Mouse (Mus musculus) fat pad, adult 2 months (tissue): ENCODE data around the gene Hist1h2ak.
"Not testable (repeated sequence)": the region's sequence is repeated elsewhere in the genome, so short reads cannot be mapped to it uniquely, and the experiment has no call there.

Experiments
- DNase-seq: peaks from one replicate; pipeline ENCODE4 v3.0.0-alpha.2; 2011; ENCODE audit warnings: low read depth, low spot score; ENCODE audit errors: extremely low read depth

The Hist1h2ak gene

GRCm38 (mm10) chr13:21753524-21754285 is at the start of gene Hist1h2ak, which contains the start of gene Hist1h2bn:
Gene Hist1h2ak (minus strand): TSS chr13:21753827.
Gene Hist1h2bn (plus strand): TSS chr13:21754123.
- peak; percentile 91 for DNase-seq

GRCm38 (mm10) chr13:21803058-21803457 is 49.4 kb upstream of the Hist1h2ak start:
- not testable (repeated sequence) for DNase-seq

DNA sequence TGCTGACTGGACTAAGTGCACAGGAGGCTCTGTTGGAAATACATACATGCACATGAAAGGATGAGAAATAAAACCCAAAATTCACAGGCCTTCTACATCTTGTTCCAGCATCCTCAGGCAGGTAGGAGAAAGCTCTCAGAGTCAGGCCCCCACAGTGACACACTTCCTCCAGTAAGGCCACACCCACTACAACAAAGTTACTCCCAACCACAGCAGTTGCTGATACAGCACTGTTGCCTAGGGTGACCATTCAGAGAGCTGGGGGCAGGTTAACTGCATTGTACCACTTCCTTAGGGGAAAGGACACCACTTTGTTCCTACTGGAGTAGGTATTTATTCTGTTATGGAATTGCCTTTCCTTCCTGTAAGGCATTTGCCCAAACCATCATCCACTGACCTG is 43.5 kb upstream of the Hist1h2ak start:
- not testable (repeated sequence) for DNase-seq

DNA sequence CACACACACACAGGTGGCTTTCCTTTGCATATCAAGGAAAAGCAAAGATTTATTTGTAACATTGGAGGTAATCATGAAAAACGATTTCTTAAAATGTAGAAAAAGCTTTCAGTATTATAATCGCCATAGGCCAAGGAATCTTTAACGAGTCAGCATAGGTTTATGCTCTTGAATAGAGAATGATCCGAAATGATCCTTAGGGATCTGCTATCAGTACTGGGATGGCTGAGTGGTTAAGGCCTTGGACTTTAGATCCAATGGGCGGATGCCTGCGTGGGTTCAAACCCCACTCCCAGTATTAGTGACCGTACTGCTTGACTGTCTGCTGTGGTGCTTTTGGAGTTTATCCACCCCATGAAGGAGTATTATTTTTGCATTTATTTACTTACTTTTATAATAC is 42.0 kb upstream of the Hist1h2ak start:
- no peak for DNase-seq

DNA sequence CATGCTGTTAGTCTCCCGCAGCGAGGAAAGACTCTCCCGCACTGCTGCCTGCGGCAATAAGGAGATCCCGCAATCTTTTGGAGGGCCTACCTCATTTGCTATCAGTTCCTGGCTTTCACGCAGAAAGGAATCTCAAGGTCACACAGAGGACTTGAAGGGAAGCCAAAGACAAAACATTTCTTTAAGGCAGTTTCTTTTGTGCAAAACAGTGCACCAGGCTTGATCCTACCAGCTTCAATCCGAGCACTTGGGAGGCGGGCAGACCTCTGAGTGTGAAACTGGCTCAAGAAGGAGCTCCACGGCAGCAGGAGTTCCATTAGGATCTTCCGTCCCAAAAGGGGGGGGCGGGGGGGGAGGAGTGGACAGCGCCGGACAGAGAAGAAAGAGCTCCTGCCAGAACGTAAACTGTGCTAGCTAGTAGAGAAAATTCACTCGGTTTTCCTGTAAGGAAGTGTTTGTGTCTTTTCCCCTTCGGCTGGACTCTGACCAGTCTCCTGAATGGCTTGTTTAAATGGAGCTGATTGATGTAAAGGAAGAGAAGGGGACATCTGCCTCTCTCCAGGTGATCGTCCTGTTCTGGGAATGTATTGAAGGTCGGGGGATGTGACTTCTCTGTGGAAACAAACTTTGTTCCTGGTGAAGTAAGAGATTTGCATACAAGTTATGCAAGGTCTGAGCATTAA is 37.1 kb upstream of the Hist1h2ak start:
- DNase-seq, result no peak

GRCm38 (mm10) chr13:21789925-21790324 is 36.3 kb upstream of the Hist1h2ak start:
- no peak for DNase-seq

GRCm38 (mm10) chr13:21787760-21788593 is 34.4 kb upstream of the Hist1h2ak start:
- DNase-seq, result no peak

- peak; percentile 92 for DNase-seq
Measured at GRCm38 (mm10) chr13:21786899-21787629, 33.4 kb upstream of the Hist1h2ak start, which contains the start of the genes Hist1h2an and Hist1h2bp. Gene Hist1h2an (minus strand): TSS chr13:21787218. Gene Hist1h2bp (plus strand): TSS chr13:21787461.

GRCm38 (mm10) chr13:21786189-21786898 is 32.7 kb upstream of the Hist1h2ak start:
- DNase-seq, result no peak

DNA sequence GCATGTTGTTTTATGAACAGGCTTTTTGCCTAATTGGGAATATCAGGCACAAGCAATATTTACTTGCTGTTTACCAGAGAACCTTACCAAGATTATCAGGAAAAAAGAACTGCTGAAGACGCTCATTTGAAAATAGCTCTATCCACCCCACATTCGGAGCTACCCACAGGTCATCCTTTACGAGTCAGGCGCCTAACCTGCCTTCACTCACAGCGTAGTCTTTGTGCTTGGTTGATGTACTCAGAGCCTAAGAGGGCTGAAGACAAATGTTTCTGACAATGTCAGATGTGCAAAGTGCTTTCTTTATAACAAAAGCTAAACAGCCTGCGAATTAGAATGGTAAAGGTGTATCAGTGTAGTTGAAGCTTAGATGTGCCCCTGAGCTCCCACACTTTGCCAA is 30.7 kb upstream of the Hist1h2ak start:
- no peak for DNase-seq

DNA sequence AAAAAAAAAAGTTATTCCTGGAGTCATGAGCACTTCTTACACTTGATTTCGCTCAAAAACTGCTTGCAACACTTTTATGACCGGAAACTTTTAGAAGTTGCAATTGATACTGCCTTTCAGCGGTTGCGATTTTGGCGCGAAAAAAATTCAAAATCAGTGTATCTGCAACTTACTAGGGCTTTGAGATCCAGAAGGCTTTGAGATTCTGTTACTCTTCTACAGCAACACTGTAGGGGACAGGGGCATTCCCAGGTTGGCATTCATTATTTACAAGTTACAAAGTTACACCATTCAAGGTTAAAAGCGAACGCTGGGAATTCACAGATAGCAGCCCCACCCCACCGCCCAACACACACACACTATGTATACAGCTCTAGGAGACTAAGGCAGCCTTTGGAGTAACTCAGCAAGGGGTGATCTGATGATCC is 30.1 kb upstream of the Hist1h2ak start:
- no peak for DNase-seq

DNA sequence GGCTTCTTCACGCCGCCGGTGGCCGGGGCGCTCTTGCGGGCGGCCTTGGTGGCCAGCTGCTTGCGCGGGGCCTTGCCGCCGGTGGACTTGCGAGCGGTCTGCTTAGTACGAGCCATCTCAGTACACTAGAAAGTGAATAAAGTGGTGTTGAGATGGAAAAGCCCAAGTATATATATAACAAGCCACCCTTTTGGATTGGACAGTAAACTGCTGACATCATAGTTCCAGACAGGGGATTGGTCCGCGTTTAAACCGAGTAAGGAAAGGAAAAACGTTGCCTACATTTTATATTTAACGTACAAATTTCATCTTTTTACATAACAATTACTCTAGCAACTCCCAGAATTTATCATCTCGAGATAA is 29.6 kb upstream of the Hist1h2ak start, which contains the start of gene Hist1h3i:
Gene Hist1h3i (minus strand): TSS at position 116 of the 363 bp plus-strand sequence.
- DNase-seq, result no peak

DNA sequence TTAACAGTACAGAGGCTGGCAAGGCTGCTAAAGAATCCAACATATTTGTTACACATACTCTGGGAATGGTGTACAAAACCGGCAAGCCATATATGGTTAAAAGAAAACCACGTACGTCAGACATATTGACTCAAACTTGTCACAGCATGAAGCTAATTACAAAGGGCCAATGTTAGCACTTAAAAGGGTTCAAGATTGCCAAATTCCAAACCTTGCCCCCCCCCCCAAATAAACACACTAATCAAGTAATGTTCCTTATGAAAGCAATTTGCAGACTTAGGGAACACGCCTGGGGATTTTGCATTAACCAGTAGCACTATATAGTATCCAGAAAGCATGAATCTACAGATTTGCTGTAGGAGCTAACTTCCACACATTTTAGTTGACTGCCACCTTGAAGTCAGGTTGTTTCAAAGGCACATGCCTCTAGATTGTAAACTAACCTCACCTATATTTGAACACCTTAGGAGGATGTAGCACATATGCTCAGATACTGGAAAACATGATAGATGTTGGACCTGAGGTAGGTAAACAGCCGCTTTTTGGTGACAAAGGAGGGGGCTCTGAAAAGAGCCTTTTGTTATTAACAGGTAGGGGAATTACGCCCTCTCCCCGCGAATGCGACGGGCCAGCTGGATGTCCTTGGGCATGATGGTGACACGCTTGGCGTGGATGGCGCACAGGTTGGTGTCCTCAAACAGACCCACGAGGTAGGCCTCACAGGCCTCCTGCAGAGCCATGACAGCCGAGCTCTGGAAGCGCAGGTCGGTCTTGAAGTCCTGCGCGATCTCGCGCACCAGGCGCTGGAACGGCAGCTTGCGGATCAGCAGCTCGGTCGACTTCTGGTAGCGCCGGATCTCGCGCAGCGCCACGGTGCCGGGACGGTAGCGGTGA is 29.0 kb upstream of the Hist1h2ak start:
- DNase-seq, result not testable (repeated sequence)

DNA sequence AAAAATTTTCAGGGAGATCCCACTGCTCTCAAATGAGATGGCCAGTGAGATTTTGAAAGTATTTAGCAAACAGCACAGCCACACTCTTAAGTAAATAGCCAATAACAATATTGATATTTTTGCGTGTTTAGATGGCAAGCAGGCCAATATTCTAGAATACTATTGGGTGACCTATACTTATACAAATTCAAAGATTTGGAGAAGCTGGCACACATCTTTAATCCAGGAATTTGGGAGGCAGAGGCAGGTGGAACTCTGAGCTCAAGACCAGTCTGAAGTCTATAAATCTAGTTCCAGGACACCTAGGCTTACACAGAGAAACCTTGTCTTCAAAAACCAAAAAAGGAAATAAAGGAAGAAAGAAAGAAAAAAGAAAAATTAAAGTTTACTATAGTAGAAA is 28.0 kb upstream of the Hist1h2ak start:
- no peak for DNase-seq

GRCm38 (mm10) chr13:21781021-21781555 is 27.5 kb upstream of the Hist1h2ak start:
- no peak for DNase-seq

GRCm38 (mm10) chr13:21779767-21780731 is 26.4 kb upstream of the Hist1h2ak start, which contains the start of gene Hist1h1b:
Gene Hist1h1b (minus strand): TSS chr13:21780625.
- DNase-seq, result no peak
